Mouse (Mus musculus) layer of hippocampus, adult 9-10 months (tissue): ENCODE data around the gene Gm36028.

Experiments used
- DNase-seq: peaks from one replicate; pipeline ENCODE4 v3.0.0; 2022; ENCODE audit warnings: low spot score

Gm36028 gene

GRCm38 (mm10) chr16:37857495-37857894 is 3.5 kb downstream of the Gm36028 start:
- DNase-seq = no peak

DNA sequence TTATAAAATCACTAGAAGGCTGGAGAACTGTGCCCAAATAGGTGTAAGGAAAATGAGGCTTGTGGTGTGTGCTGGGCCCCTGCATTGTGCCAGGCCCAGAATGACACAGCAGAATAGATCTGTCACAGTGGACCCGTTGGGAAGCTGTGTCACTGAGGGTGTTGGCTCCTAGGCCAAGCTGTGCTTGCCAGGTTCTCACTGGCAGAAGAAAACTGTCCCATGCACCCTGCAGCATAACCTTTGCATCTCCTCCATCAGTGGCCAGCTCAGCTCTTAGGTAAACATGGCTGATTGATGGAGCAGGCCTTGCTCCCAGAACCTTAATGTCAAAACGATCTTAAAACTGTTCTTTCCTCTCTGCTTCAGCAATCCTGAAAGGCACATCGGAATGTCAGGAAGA is 4.6 kb downstream of the Gm36028 start:
- DNase-seq = no peak

- DNase-seq = no peak
These were observed 5.4 kb downstream of the Gm36028 start for GRCm38 (mm10) chr16:37855583-37855982.

DNA sequence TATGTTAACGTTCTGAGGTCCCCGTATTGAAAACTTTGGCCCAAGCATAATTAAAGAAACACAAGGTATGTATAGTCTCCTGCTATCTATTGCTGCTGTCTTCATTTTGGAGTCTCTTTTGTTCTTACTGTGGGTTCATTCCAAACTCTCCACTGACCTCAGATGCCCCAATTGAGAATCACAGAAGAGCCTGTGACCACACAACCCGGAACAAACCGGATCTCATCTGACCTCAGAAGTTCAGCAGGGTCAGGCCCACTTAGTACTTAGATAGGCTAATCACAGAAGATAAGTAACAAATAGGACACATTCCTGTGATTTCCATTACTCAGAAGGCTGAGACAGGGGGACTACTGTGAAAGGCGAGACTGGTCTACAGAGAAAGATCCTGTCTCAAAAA is 6.4 kb downstream of the Gm36028 start:
- DNase-seq = no peak

- DNase-seq = no peak
These were observed 6.9 kb downstream of the Gm36028 start for GRCm38 (mm10) chr16:37854054-37854453.

GRCm38 (mm10) chr16:37853279-37853678 is 7.7 kb downstream of the Gm36028 start:
- no peak for DNase-seq

DNA sequence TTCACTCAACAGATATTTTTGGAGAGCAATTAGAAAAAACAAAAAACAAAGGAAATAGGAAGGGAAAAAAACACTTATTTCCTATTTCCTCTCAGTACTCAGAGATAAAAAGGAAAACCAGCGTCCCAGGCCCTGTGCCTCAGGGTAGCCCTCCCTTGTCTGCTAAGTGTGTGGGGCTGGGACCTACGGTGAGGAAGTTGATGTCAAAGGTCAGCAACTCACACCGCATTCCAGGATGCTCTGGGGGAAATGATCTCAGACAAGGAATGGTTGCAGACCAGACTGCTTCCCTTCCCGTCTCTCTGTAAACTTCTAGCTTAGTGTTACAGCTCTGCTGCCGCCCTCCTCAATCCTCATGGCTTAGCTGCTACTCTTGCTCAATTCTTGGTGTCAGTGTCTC is 9.6 kb downstream of the Gm36028 start:
- DNase-seq = no peak

GRCm38 (mm10) chr16:37847081-37847480 is 13.9 kb downstream of the Gm36028 start:
- no peak for DNase-seq

DNA sequence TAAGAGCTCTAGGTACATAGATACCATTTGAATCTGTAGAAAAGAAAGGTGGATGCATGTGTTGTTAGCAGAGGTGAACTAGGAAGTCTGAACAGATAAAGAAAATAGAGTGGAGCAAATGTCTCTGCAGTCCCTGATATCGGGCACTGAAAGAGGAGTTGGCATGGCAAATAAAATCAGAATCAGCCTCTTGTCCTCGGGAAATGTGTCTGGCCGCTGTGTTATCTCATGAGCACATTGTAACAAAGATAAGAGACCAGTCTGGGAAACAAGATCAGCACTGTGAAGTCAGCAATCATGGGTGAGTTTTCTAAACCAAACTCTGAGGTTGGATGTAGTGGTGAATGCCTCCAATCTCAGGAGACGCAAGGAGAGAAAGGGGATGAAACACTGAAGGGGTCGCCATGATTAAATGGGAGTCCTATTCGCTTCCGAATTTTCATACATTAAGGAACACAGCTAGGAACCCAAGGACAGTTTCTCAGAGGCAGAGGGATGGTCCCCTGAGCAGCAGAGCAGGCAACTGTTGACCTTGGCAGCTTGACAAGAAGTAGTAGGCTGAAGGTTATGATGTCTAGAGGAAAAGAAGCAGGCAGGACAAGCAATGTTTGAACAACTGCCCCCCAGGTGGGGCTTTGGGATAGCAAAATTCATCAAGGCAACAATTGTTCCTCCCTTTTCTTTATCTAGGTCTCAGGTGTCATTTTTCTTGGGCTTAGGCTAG is 15.6 kb downstream of the Gm36028 start:
- DNase-seq = no peak

DNA sequence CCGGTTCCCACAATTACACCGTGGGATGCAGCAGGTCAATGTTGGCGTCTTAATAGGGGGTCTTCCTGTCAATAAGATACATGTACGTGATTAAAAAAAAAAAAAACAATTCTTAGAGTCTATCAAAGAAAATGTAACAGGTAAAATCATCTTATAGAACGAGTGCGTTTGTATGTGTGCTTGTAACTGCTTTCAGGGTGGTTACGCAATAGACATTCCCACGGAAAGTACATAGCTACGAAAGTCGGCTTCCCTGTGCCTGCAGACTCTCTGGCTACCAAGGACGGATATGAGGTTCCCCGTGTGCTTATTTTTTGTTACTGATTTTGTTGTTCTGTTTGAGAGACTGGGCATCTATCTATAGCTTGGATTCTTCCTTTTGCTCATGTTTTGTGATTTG is 17.2 kb downstream of the Gm36028 start:
- DNase-seq = no peak

GRCm38 (mm10) chr16:37842439-37842838 is 18.5 kb downstream of the Gm36028 start:
- no peak for DNase-seq

GRCm38 (mm10) chr16:37837571-37837970 is 23.4 kb downstream of the Gm36028 start:
- DNase-seq = no peak

- no peak for DNase-seq
These were observed 29.9 kb downstream of the Gm36028 start for GRCm38 (mm10) chr16:37831041-37831440.

DNA sequence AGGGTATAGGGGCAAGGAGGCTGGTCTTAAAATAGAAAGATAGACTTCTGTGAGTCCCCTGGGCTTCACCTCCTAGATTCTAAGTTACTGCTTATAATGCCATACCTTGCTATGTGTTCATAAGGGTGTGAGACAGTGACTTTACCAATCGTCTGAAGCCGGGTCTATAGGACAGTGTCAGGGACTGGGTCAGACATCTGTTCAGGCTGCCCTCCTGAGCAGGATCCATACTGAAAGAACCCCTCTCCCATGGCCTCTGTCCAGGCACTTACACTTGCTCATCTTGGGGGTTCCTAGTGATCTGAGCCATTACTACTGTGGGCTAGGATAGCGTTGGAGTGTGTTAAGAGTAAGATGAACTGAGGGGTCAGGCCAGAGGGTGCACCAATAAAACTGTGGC is 34.7 kb downstream of the Gm36028 start:
- DNase-seq = no peak

DNA sequence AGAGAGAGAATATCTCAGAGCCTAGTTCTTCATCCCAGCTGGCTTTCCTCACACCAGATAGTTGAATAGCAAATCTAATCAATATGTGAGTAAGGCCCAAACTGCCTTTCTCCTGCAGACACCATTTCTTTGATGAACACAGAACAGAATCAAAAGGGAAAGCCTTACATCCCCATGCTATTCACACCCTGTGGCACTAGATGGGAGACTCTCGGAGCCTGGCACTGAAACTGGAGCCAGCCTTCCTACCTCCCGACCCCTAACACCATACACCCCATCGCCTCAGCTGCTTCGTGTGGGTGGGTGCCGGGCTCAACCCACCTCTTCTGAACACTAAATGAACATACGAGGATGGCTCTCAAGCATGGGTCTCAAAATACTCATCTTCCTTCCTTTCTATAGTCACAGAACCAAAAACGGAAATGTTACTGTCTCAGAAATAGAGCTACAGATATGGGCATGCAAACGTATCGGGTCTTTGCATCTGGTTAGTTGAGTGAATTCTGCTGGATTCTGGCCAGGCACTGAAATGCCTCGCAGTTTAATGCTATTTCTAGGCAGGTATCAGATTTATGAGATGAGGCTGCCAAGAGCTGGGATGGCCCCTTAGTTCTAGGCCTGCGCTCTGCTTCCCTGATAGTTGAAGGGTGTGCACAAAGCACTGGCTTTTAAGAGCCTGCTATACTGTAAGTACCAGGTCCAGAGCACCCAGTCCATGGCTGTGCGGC is 36.0 kb downstream of the Gm36028 start:
- no peak for DNase-seq

DNA sequence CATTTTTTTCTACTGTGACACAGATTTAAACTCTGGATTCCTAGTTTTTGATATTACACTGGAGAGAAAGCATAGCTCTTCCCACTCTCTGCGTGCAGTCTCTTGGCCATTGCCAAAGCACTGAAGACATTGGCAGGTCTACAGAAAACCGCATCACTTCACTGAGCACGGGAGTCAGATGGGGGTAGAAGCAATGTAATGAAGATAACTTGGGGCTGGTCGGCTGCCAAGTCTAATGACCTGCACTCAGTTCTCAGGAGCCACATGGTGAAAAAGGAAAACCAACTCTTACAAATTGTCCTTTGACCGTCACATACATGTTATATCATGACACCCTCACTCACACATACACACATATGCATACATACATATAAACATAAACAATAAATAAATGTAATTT is 37.0 kb downstream of the Gm36028 start:
- no peak for DNase-seq

DNA sequence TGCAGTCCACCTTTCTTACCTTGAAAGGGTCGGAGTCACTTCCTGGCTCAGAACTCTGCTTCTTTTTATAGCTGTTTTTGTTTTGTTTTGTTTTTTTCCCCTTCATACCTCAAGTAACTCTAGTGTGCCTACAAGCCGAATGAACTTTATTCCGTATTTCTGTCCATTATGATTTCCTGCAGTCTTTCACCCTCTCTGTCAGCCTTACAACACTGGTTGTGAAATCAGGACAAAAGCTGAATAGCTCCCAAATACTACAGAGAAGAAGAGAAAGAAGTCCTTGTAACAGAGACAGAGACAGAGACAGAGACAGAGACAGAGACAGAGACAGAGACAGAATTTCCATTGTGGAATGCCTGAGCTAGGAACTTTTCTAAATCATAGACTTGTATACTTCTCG is 43.0 kb downstream of the Gm36028 start:
- DNase-seq = no peak

- no peak for DNase-seq
These were observed 46.5 kb downstream of the Gm36028 start for GRCm38 (mm10) chr16:37814383-37814971.

- DNase-seq = no peak
These were observed 47.1 kb downstream of the Gm36028 start for GRCm38 (mm10) chr16:37813691-37814382.

- DNase-seq = peak; percentile 68
These were observed 48.5 kb downstream of the Gm36028 start for GRCm38 (mm10) chr16:37812474-37812886.

GRCm38 (mm10) chr16:37811874-37812273 is 49.1 kb downstream of the Gm36028 start:
- no peak for DNase-seq

DNA sequence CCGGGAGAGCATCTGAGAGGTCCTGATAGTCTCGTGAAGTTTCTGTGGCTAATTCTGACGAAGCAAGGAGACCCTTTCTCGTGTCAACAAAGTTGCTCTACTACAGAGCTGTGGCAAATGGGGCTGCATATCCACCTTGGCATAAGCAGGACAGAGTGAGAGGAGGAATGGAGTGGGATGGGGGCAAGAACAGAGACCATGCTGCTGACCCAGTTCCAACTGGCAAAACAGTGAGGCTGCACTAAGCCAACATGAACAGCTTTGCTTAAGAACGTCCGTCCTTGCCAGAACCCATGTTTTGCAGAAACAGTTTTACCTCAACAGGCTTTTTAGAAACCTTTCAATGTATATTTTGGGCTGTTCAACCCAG is 51.3 kb downstream of the Gm36028 start:
- DNase-seq = no peak
